In the genomic region with DNA sequence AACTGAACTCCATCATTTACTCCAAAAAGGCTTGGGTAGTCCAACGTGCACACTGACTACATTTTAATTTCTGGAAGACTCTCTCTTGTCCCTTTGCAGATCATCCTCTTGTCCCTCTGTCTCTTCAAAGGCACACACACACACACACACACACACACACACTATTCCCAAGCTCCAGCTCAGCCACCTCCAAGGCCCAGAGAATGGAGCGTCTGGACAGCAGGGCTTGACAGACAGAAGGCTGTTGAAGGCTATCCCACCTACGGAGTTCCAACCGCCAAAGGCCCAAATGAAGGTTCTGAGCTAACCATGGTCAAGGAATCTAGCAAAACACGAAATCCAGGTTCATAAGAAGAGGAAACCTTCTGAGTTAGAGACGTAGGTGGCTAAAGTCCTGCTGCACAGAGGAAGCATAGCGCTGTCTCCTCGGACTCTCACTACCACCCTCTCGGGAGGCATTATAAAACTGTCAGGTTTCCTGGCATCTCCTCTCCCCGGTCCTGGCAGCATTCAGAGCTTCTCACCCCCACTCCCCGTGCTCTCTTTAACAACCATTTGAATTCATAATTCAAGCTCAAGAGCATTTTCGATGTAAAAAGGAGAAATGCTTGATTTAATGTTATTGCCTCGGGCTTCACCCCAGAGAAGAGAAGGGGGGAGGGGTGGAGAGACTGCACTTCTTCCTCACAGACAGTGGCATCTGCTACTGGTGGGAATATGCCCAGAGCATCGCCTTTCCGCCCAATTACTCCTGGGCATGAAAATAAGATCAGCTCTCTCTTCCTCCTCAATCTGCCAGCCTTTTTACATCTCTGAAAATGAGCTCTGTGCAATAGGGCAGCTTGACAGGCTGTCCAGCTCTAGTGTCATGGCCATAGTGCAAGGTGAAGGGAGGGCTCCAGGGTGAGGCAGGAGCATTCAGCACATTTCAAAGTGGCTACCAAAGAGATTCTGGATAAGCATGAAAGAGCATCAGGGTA, we compare ENCODE assay signal across 12 mouse cellular contexts.
DNase-seq lines count a peak whose midpoint lies in the region; ATAC-seq lines count a peak whose summit lies in the region.
"Had no signal": no experiment of that assay in that cellular context is flagged by ENCODE, and none has a peak within 500 bp of the region (broad histone marks: within the 10 kb centered on the region; RNA-seq: fewer than 3 reads in every experiment).

No protein-coding gene starts in this region.

- no peak overlapping the region for H3K27ac ChIP-seq in forebrain, embryonic 12.5 days
- no peak overlapping the region for H3K27ac ChIP-seq in forebrain, embryonic 10.5 days
- H3K27ac ChIP-seq in midbrain, embryonic 15.5 days, result no peak overlapping the region
- H3K27ac ChIP-seq: layer of hippocampus, adult 2 months; limb, embryonic 13.5 days; lung, embryonic 15.5 days had no signal

- peak; percentile 60; the same call in 1 of the 2 replicates for ATAC-seq in forebrain, embryonic 12.5 days (ENCODE audit: low FRiP score)
- ATAC-seq in midbrain, embryonic 15.5 days (replicated peaks), result peak; percentile 41; the same call in 1 of the 2 replicates

- H3K9me3 ChIP-seq in forebrain, embryonic 12.5 days, result no peaks in the 10 kb centered on the region
- H3K9me3 ChIP-seq in forebrain, embryonic 10.5 days, result no peaks in the 10 kb centered on the region
- no peaks in the 10 kb centered on the region for H3K9me3 ChIP-seq in midbrain, embryonic 15.5 days
- H3K9me3 ChIP-seq: limb, embryonic 13.5 days; lung, embryonic 15.5 days had no signal

- H3K4me3 ChIP-seq in forebrain, embryonic 12.5 days (replicated peaks), result no peak overlapping the region
- H3K4me3 ChIP-seq in forebrain, embryonic 10.5 days, result no peak overlapping the region
- H3K4me3 ChIP-seq in midbrain, embryonic 15.5 days, result no peak overlapping the region
- H3K4me3 ChIP-seq: layer of hippocampus, adult 2 months; limb, embryonic 13.5 days; lung, embryonic 15.5 days had no signal

- 86% methylated on average over 15 of the region's 15 CpGs for WGBS in forebrain, embryonic 12.5 days
- WGBS in forebrain, embryonic 10.5 days, result 90% methylated on average over 15 of the region's 15 CpGs
- 68% methylated on average over 15 of the region's 15 CpGs for whole genome bisulfite sequencing in midbrain, embryonic 15.5 days

- DNase-seq in forebrain, embryonic 10.5 days (ENCODE audit: extremely low spot score, low spot score), result no peak
- peak; percentile 42 for DNase-seq in Muller cell, postnatal 12 days (ENCODE audit: inconsistent ontology term)
- DNase-seq in cerebellum, postnatal 25 days, result peak; percentile 60 to 70
- no peak for DNase-seq in spleen, postnatal 14 days (ENCODE audit: low spot score in 2 of 2)
- DNase-seq in urinary bladder, adult 18-20 months (ENCODE audit: low spot score in 2 of 2), result no peak
- DNase-seq in left cerebral cortex, adult 11 months (ENCODE audit: low spot score), result no peak
- DNase-seq: heart, adult 11 months had no signal

- no peaks in the 10 kb centered on the region for H3K36me3 ChIP-seq in forebrain, embryonic 12.5 days (replicated peaks)
- H3K36me3 ChIP-seq in forebrain, embryonic 10.5 days (replicated peaks), result no peaks in the 10 kb centered on the region
- H3K36me3 ChIP-seq in midbrain, embryonic 15.5 days (replicated peaks), result no peaks in the 10 kb centered on the region
- H3K36me3 ChIP-seq: limb, embryonic 13.5 days; lung, embryonic 15.5 days had no signal

- no peaks in the 10 kb centered on the region for H3K27me3 ChIP-seq in forebrain, embryonic 12.5 days
- no peaks in the 10 kb centered on the region for H3K27me3 ChIP-seq in forebrain, embryonic 10.5 days (ENCODE audit: poor library complexity, severe bottlenecking)
- H3K27me3 ChIP-seq in midbrain, embryonic 15.5 days (replicated peaks), result no peaks in the 10 kb centered on the region
- H3K27me3 ChIP-seq: limb, embryonic 13.5 days; lung, embryonic 15.5 days had no signal

- H3K4me1 ChIP-seq in forebrain, embryonic 12.5 days, result no peaks in the 10 kb centered on the region
- H3K4me1 ChIP-seq in forebrain, embryonic 10.5 days, result peaks cover 6% of the 10 kb centered on the region; the same call in 1 of the 2 replicates
- peaks cover 10% of the 10 kb centered on the region; the same call in 1 of the 2 replicates for H3K4me1 ChIP-seq in midbrain, embryonic 15.5 days
- H3K4me1 ChIP-seq: lung, embryonic 15.5 days had no signal

- H3K9ac ChIP-seq in forebrain, embryonic 12.5 days, result no peak overlapping the region
- no peak overlapping the region for H3K9ac ChIP-seq in midbrain, embryonic 15.5 days
- H3K9ac ChIP-seq: limb, embryonic 13.5 days; lung, embryonic 15.5 days had no signal

- no peak overlapping the region for H3K4me2 ChIP-seq in forebrain, embryonic 12.5 days
- H3K4me2 ChIP-seq in midbrain, embryonic 15.5 days, result no peak overlapping the region
- H3K4me2 ChIP-seq: limb, embryonic 13.5 days; lung, embryonic 15.5 days had no signal

Comparison
In these comparisons a context has a peak if more than half of its experiments do, and no peak if none do; other contexts are left out.
1. DNase-seq: peak in Muller cell, postnatal 12 days (single experiment) and cerebellum, postnatal 25 days (2 of 2); none in forebrain, embryonic 10.5 days (single experiment), spleen, postnatal 14 days (0 of 2), urinary bladder, adult 18-20 months (0 of 2) and left cerebral cortex, adult 11 months (single experiment).